Mouse (Mus musculus): ENCODE measurements around the gene Hcfc1. TPM values are rescaled to one million over a fixed set of nuclear protein-coding genes. Genes with fewer than 3 reads are reported as not detected.
A peak's percentile ranks its signal among the peaks of the same experiment; 100 is the strongest.

The Hcfc1 gene
- polyA plus RNA-seq, 1 experiment from 2014 or later = 19.0 TPM

GRCm38 (mm10) chrX:73914827-73915703 is 51.1 kb downstream of the Hcfc1 start:
- WGBS = 26% methylated on average over 31 of the region's 31 CpGs
- H3K9me3 ChIP-seq (ENCODE audit: control insufficient read depth) = no peaks in the 10 kb centered on the region
- no peaks in the 10 kb centered on the region for H3K4me1 ChIP-seq (replicated peaks; ENCODE audit: control insufficient read depth, insufficient read depth, low read length)
- H3K4me2 ChIP-seq (replicated peaks; ENCODE audit: low read depth) = peak overlapping the region; percentile 32
- H3K27me3 ChIP-seq (replicated peaks; ENCODE audit: control insufficient read depth, insufficient read depth, low read length) = no peaks in the 10 kb centered on the region
- no peaks in the 10 kb centered on the region for H3K36me3 ChIP-seq (ENCODE audit: control insufficient read depth, insufficient read depth)
- H3K27ac ChIP-seq (ENCODE audit: low read depth, low read length) = peak overlapping the region; percentile 41; the same call in 1 of the 2 replicates
- peak; percentile 96 for ATAC-seq
- H3K4me3 ChIP-seq (ENCODE audit: low read depth, low read length) = no peak overlapping the region
- peak; percentile 68 for TF ChIP-seq CTCF (IDR thresholded peaks at IDR 0.05; ENCODE audit: low read depth)
- H3K9ac ChIP-seq (ENCODE audit: low read depth, low read length) = no peak overlapping the region

GRCm38 (mm10) chrX:73911588-73911987 is 54.6 kb downstream of the Hcfc1 start:
- no peak for TF ChIP-seq CTCF (IDR thresholded peaks at IDR 0.05; ENCODE audit: low read depth)
- no peak overlapping the region for H3K27ac ChIP-seq (ENCODE audit: low read depth, low read length)
- H3K4me2 ChIP-seq (replicated peaks; ENCODE audit: low read depth) = no peak overlapping the region
- H3K4me1 ChIP-seq (replicated peaks; ENCODE audit: control insufficient read depth, insufficient read depth, low read length) = no peaks in the 10 kb centered on the region
- ATAC-seq = no peak
- H3K36me3 ChIP-seq (ENCODE audit: control insufficient read depth, insufficient read depth) = no peaks in the 10 kb centered on the region
- no peak overlapping the region for H3K4me3 ChIP-seq (ENCODE audit: low read depth, low read length)
- H3K27me3 ChIP-seq (replicated peaks; ENCODE audit: control insufficient read depth, insufficient read depth, low read length) = no peaks in the 10 kb centered on the region
- no peaks in the 10 kb centered on the region for H3K9me3 ChIP-seq (ENCODE audit: control insufficient read depth)
- WGBS = 90% methylated on average over 2 of the region's 2 CpGs
- no peak overlapping the region for H3K9ac ChIP-seq (ENCODE audit: low read depth, low read length)

- no peaks in the 10 kb centered on the region for H3K36me3 ChIP-seq (ENCODE audit: control insufficient read depth, insufficient read depth)
- H3K4me3 ChIP-seq (ENCODE audit: low read depth, low read length) = peak overlapping the region; percentile 9; the same call in 1 of the 2 replicates
- peak overlapping the region; percentile 50; the same call in 1 of the 2 replicates for H3K27ac ChIP-seq (ENCODE audit: low read depth, low read length)
- no peak for ATAC-seq
- no peaks in the 10 kb centered on the region for H3K4me1 ChIP-seq (replicated peaks; ENCODE audit: control insufficient read depth, insufficient read depth, low read length)
- H3K9me3 ChIP-seq (ENCODE audit: control insufficient read depth) = no peaks in the 10 kb centered on the region
- 29% methylated on average over 26 of the region's 26 CpGs for WGBS
- H3K27me3 ChIP-seq (replicated peaks; ENCODE audit: control insufficient read depth, insufficient read depth, low read length) = no peaks in the 10 kb centered on the region
- no peak overlapping the region for H3K9ac ChIP-seq (ENCODE audit: low read depth, low read length)
- TF ChIP-seq CTCF (IDR thresholded peaks at IDR 0.05; ENCODE audit: low read depth) = no peak
- H3K4me2 ChIP-seq (replicated peaks; ENCODE audit: low read depth) = peak overlapping the region; percentile 51
Measured at GRCm38 (mm10) chrX:73911156-73911555, 55.0 kb downstream of the Hcfc1 start.

GRCm38 (mm10) chrX:73910451-73910850 is 55.7 kb downstream of the Hcfc1 start:
- Histone ChIP-seq H3K4me2 (replicated peaks; ENCODE audit: low read depth) (no peak overlapping the region; the same call in 1 of the 2 replicates), H3K9me3 (ENCODE audit: control insufficient read depth) (no peaks in the 10 kb centered on the region), H3K27me3 (replicated peaks; ENCODE audit: control insufficient read depth, insufficient read depth, low read length) (no peaks in the 10 kb centered on the region), H3K4me1 (replicated peaks; ENCODE audit: control insufficient read depth, insufficient read depth, low read length) (no peaks in the 10 kb centered on the region), H3K27ac (ENCODE audit: low read depth, low read length) (no peak overlapping the region), H3K36me3 (ENCODE audit: control insufficient read depth, insufficient read depth) (no peaks in the 10 kb centered on the region), H3K9ac (ENCODE audit: low read depth, low read length) (no peak overlapping the region), H3K4me3 (ENCODE audit: low read depth, low read length) (no peak overlapping the region)
- no peak for ATAC-seq
- no peak for TF ChIP-seq CTCF (IDR thresholded peaks at IDR 0.05; ENCODE audit: low read depth)

- Histone ChIP-seq H3K4me1 (replicated peaks; ENCODE audit: control insufficient read depth, insufficient read depth, low read length) (no peaks in the 10 kb centered on the region), H3K9me3 (ENCODE audit: control insufficient read depth) (no peaks in the 10 kb centered on the region), H3K9ac (ENCODE audit: low read depth, low read length) (no peak overlapping the region), H3K4me3 (ENCODE audit: low read depth, low read length) (no peak overlapping the region), H3K4me2 (replicated peaks; ENCODE audit: low read depth) (no peak overlapping the region), H3K27ac (ENCODE audit: low read depth, low read length) (no peak overlapping the region), H3K27me3 (replicated peaks; ENCODE audit: control insufficient read depth, insufficient read depth, low read length) (no peaks in the 10 kb centered on the region), H3K36me3 (ENCODE audit: control insufficient read depth, insufficient read depth) (no peaks in the 10 kb centered on the region)
- no peak for TF ChIP-seq CTCF (IDR thresholded peaks at IDR 0.05; ENCODE audit: low read depth)
- no peak for ATAC-seq
- WGBS = 48% methylated on average over 1 of the region's 1 CpGs
Measured at GRCm38 (mm10) chrX:73910049-73910448, 56.1 kb downstream of the Hcfc1 start.

GRCm38 (mm10) chrX:73897959-73898358 is 68.2 kb downstream of the Hcfc1 start:
- peak; percentile 49 for TF ChIP-seq CTCF (IDR thresholded peaks at IDR 0.05; ENCODE audit: low read depth)
- no peaks in the 10 kb centered on the region for H3K9me3 ChIP-seq (ENCODE audit: control insufficient read depth)
- no peaks in the 10 kb centered on the region for H3K27me3 ChIP-seq (replicated peaks; ENCODE audit: control insufficient read depth, insufficient read depth, low read length)
- H3K4me1 ChIP-seq (replicated peaks; ENCODE audit: control insufficient read depth, insufficient read depth, low read length) = no peaks in the 10 kb centered on the region
- ATAC-seq = no peak
- no peak overlapping the region for H3K4me2 ChIP-seq (replicated peaks; ENCODE audit: low read depth)
- no peak overlapping the region for H3K27ac ChIP-seq (ENCODE audit: low read depth, low read length)
- WGBS = 80% methylated on average over 3 of the region's 3 CpGs
- no peak overlapping the region for H3K4me3 ChIP-seq (ENCODE audit: low read depth, low read length)
- H3K36me3 ChIP-seq (ENCODE audit: control insufficient read depth, insufficient read depth) = no peaks in the 10 kb centered on the region
- no peak overlapping the region for H3K9ac ChIP-seq (ENCODE audit: low read depth, low read length)
